Mouse (Mus musculus): ENCODE data around the gene Etv6. TPM values are rescaled to one million over a fixed set of nuclear protein-coding genes. Genes with fewer than 3 reads are reported as not detected.

The Etv6 gene
- total RNA-seq, 2 experiments from 2014 or later: 11.4 to 11.8 TPM

DNA sequence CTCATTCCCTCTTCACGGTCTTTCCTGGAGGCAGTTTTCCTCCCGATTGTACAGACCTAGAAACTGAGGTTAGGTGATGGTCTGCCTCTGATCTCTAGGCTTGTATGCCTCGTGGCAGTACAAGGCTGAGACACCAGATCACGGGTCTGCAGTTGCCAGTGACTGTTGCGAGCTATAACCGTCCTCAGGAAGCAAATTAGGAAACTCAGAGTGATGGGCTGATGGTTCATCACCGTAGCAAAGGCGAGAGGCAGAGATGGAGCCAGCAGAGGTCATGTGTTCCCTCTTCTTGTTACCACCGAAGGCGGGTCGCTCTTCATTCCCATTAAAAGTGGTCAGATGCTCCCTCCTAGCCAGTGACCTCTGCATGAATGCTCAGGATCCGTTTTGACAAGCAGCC, 6.4 kb downstream of the Etv6 start:
- no peak for DNase-seq (ENCODE audit: low spot score in 2 of 2)

DNA sequence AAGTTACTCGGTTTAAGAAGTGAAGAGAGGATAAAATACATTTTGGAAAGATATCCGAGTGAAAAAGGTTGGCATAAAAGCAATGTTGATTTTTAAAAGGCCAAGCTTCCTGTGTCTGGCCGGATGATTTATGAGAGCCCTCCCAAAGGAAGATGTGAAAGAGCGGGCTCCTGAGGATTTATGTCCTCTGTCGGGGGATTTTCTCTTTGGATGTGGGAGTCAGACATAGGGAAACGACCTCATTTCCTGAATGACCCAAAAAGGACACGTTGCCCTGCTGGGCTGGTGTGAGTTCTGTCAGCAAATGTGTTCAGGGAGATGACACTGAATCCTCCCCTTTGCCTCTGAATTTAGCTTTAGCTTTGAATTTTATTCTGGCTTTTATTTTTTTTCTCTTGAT, 8.0 kb downstream of the Etv6 start:
- no peak for DNase-seq (ENCODE audit: low spot score in 2 of 2)

DNA sequence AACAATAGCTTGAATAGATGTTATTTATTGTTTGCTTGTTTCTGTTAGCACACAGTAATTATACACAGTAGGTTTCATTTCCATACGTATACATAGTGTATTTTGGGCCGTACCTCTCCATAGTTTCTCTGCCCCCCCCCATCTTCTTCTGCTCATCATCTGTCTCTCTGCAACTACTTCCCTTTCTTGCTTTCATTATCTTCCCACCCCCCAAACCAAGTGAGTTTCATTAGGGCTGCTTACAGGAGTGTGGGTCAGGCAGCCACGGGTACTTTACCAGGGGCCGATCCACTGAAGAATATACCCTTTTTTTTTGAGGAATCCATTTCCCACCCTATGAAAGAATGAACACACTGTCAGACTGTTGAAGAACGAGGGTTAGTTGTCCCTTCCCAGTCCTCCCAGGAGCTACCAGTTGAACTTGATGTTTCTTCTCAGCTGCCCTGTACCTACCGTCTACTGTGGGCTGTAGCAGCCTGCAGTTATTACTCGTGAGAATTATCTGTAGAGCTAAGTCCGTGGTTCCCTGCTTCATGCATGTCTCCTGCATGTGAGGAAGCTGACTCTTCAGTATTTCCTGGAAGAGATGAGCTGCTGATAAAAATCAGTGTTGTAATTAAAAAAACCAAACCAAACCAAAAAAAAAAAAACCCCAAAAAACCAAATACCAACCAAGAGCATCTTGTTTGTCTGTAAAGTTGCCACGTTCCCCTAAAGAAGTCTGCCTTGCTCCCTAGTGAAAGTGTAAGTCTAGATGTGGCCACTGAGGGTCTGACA, 9.8 kb downstream of the Etv6 start:
- DNase-seq (ENCODE audit: low spot score in 2 of 2): no peak

DNA sequence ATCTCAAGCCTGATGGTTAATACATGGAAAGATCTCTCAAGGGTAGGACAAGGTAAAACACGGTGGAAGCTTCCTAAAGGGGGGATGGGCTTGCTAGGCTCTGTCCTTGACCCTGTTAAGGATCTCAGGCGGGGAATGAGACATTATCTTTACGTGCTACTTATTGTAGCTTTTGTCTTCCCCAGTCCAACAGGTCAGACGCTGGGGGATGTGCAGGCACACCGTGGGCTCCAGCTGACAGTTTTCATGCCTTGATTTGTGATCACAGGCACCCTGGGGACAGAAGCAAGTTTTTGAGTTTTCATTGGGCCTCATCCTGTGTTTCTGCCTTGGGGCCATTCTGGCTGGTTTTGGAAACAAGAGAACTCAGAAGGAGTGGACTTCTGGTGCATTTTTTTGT, 10.6 kb downstream of the Etv6 start:
- no peak for DNase-seq (ENCODE audit: low spot score in 2 of 2)

DNA sequence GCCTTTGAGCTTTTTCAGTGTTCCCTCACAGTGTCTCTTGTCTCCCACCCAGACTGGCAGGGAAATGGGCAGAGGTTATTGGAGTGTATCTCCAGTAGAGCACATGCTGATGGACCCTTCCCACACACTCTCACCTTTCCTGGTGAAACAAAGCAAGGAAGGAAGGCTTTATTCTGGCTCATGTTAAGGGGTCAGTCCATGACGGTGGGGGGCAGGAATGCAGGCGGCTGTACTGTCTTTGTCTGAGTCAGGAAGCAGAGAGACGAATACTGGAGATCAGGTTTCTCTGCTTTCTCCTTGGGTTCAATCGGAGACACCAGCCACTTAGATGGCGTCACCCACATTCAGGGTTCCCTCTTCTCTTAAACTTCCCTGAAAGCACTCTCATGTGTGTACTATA, 11.7 kb downstream of the Etv6 start:
- DNase-seq (ENCODE audit: low spot score in 2 of 2): no peak

DNA sequence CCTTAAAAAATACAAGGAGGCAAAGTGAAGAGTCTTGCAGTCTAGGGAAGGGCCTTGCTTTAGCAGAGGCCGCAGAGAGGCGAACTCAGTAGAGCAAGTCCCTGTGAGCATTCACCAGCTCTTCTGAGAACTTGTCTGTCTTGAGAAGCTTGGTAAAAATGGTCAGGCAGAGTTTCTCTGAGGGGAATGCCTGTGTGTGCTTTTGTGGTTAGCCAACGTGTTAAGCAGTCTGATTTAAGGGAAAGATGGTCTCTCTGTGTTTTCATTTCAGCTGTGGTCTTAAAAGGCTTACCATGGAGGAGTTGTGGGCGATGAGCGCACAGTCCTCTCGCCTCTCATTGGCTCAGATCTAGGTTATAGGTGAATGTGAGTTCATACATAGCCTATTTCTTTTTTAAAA, 12.5 kb downstream of the Etv6 start:
- no peak for DNase-seq (ENCODE audit: low spot score in 2 of 2)

DNA sequence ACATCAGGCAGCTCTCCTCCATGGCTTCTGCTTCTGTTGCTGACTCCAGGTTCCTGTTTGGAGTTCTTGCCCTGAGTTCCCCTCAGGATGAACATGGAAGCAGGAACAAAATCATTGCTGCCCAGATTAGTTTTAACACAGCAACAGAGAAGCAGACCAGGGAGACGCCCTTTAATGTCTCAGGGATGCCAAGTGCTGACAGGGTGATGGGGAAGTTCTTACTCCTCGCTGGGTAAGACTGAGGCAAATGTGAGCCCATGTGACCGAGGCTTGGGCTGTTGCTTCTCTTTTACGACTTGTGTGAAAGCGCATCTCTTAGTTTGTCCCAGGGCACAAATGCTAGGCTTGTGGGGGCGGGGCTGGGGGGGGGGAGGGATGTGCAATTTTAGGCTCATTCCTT, 13.5 kb downstream of the Etv6 start:
- no peak for DNase-seq (ENCODE audit: low spot score in 2 of 2)

DNA sequence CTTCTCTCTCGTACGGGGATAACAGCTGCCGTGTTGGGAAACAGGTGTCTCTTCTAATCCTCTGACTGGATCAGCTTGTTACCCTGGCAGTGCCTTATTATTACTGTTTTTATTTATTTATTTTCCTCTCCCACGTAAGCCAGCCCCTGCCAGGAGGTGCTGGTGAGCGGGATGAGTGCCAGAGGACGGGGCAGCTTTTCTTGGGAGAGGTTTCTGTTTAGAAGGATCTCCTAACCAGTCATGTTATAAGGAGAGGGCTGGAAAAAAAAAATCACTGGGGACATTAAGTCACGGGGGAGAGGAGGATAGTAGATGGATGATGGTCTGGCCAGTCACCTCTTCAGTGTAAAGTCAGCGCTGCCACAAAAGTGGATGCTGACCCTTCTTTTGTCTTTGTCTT, 15.0 kb downstream of the Etv6 start:
- DNase-seq (ENCODE audit: low spot score in 2 of 2): no peak

DNA sequence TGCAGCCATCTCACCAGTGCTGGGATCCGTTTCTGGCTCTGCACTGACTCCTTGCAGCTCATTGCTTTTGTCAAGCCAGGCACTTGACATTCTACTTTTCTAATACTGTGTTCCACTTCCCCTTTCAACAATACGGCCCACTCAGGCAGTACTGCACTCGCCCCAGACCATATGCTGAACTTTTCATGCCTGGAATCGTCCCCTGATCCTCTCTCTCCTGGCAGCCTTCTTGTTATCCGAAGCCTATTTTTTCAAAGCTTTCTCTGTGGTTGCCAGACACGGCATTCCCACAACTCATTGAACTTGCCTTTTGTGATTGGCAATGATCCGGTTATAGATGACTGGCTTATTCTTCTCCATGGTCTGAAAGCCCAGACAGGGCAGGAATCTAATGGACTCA, 16.4 kb downstream of the Etv6 start:
- DNase-seq (ENCODE audit: low spot score in 2 of 2): peak in 1 of 2 experiments; percentile 62

DNA sequence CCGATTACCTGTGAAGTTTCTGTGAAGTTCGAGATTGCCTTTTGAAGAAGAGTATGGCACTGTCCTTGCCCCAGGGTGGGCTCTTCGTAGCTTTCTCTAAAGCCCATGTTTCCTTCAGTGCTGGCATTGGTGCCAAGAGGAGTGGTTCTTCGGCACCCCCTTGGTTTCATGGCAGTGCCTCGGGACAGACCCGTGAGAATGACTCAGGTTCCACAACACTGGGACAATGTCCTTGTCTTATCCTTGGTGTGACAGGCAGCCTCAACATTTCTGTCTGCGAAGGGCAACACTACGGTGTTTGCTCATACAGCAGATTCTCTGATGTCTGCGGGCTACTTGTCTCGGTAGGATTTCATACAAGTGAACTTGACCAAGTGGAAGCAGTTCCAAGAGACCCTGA, 17.6 kb downstream of the Etv6 start:
- no peak for DNase-seq (ENCODE audit: low spot score in 2 of 2)

DNA sequence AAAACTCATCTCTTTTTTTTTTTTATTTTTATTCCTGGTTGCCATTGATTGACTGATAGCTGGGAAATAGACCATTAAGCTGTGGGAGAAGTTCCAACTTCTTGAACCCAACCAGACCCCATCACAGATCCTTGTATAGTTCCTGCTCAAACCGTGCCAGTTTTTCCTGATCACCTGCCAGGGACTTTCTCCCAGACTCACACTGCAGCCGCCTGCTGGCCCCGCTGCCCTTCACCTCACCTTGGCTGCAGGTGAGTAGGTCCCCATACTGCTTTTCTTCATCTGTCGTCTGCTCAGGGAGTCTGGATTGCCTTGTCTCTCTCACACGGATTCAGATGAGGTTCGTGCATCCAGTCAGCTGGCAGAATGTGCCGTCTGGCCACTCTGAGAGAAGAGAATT, 18.1 kb downstream of the Etv6 start:
- DNase-seq (ENCODE audit: low spot score in 2 of 2): no peak

DNA sequence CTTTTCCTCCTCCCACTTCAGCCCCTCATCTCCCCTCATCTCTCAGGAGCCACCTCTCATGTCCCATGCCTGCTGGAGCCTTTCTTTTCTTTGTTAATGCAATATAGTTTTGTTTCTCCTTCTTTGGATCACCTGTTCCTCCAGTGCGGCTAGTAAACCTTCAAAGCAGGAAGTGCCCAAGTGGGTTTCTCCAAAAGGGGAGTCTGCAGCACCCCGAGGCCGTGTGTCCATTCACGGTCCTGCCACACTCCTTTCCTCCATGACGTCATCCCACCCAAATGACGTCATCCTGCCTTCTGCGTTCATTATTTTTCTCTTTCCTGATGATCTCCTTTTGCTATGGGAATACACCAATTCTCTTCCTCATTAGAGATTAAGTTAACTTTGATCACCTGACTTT, 20.1 kb downstream of the Etv6 start:
- no peak for DNase-seq (ENCODE audit: low spot score in 2 of 2)

DNA sequence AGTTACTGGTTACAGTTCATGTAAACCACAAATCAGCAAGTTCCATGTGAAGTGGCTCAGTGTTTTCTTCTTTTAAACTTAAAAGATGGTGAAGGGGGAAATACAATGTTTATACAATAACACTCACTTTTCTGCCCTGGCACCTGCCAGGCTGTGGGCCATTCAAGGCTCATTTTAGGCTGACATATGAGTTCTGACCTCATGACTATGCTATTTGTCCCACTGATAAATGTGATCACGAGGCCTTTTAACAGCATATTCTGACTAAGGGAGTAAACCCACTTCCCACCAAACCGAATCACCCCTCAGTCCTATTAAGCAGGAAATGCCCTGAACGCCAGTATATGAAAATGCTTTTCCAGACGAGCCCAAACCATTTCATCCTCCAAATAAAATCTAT, 23.0 kb downstream of the Etv6 start:
- DNase-seq (ENCODE audit: low spot score in 2 of 2): no peak

DNA sequence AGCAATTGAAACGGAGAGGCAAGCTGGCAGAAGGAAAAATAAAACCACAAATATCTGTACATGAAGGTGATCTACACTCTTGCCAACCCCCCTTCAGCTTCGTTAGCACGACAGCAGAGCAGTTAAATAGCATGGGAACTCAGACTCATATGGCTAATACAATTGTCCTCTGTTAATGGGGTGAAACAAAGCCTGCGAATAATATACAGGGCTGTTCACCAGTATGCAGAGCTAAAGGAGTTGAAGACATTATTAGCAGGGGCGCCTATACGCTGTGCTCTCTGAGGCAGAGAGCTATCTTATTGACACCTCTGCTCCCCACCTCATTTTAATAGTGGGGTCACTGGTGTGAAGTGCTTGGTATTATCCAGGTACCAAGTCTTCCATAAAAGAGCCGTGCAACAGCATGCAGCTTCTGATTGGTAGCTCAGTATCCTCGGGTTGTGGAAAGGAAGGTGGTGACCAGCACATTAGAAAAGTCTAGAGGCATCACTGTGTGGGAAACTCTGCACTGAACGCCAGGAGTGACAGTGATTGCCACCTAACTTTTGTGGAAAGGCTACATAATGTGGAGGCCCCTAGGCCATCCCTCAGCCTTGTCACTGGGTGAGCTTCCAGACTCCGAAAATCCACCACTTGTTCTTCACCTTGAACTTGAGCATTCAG, 23.5 kb downstream of the Etv6 start:
- DNase-seq (ENCODE audit: low spot score in 2 of 2): no peak

DNA sequence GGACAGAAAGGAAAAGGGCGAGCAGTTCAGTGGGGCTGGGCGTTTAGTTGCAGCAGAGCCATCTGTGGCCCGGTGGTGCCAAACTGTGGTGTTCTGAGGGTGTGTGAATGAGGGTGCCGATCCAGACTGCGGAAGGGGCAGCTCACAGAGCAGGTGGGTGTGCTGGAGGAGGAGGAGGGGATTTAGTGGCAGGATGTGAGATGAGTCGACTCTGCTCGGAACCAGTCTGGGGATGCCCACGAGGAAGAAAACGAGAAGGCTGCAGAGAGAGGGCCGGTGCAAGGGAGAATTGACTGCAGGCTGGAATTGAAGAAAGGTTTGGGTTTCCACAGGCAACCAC, 24.0 kb downstream of the Etv6 start:
- DNase-seq (ENCODE audit: low spot score in 2 of 2): peak in 1 of 2 experiments; percentile 30

DNA sequence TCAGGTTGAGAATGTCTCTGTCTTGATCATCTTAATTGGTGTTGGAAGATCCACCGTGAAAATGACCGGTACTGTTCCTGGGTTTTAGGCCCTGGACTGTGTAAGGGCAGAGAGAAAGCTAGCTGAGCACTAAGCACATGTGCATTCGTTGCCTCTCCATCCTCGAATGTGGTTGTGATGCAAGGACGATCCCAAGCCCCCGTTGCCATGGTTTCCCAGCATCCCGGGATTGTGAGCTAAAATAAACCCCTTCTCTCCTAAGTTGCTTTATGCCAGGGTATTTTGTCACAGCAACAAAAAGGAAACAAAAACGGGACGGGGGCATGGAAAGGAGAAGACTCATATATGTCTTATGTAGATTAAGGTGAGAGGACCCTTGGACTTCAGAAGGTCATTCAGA, 24.5 kb downstream of the Etv6 start:
- no peak for DNase-seq (ENCODE audit: low spot score in 2 of 2)

DNA sequence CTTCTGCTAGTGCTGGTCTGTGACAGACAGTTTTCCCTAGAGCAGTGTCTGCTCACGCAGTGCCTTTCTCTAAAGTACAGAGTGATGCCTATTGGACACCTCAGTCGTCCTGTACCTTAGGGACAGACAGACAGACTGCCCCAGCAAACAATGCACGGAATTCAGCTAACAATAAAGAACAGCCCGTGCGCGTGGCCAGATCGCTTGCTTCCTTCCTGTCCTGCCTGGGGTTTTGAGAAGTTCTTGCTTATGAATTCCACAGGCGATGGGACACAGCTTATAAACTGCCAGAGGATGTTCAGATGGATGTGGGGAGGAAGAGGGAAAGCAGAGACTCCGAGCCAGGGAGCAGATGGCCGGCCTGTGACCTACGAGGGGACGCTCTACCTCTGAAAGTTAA, 25.3 kb downstream of the Etv6 start:
- no peak for DNase-seq (ENCODE audit: low spot score in 2 of 2)

DNA sequence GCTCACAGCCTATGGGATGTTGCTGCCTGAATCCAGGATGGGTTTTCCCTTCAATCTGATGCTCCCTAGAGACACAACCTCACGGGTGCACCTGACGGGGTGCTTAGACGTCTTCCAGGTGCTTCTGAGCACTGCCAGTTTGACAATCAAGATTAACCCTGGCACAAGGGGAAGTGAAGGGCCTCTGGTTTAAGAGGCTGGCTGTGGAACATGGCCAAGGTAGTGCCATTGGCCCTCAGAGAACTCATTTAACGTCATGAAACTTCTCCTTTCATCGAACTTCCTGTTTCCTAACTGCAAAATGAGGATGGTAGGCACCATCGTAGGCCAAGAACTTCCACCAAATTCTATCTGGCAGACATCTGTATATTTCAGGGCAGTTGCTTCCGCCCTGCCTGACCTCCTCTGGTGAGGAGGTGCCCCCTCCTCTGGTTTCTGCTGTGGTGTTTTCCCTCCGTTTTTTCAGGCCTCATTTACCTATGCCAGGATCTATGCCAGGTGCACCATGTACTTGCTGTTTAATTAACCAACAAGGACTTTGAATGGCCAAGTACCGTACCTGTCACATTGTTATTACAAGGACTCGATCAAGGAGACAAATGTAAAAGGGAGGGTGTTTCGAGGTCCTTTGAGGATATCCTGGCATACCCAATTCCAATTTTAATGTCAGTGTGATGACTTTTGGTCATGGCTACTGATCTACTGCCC, 29.7 kb downstream of the Etv6 start:
- DNase-seq (ENCODE audit: low spot score in 2 of 2): no peak

DNA sequence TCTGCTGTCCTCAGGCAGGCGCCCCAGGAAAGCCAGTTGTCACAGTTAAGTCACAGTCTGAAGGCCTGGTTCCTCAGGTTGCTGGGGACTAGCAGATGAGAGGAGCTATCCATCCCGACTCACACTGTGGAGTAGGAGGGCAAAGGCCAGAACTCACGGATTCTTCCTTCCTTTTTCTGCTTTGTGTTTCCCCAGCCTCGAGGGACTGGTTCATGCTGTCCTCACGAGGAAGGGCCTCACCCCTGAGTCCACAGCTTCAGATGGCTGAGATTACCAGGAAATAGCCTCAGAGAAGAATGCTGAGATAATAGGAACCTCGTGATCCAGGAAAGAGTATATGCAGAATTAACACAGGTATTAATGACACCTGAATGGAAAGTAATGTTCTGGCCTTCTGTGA, 30.6 kb downstream of the Etv6 start:
- DNase-seq (ENCODE audit: low spot score in 2 of 2): no peak

DNA sequence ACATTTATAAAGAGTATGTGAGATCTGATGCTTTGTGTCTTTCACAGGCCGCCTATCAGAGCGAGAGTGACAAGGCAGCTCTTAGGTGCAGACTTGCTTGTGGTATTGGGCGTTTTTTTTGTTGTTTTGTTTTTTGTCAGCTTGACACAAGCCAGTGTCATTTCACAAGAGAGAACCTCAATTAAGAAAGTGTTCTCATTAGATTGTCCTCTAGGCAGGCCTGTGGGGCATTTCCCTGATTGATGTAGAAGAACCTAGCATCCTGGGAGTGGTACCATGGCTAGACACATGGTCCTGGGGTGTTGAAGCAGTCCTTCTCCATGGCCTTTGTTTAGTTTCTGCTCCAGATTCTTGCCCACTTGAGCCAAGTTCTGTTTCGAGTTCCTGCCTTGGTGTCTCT, 31.5 kb downstream of the Etv6 start:
- DNase-seq (ENCODE audit: low spot score in 2 of 2): no peak

DNA sequence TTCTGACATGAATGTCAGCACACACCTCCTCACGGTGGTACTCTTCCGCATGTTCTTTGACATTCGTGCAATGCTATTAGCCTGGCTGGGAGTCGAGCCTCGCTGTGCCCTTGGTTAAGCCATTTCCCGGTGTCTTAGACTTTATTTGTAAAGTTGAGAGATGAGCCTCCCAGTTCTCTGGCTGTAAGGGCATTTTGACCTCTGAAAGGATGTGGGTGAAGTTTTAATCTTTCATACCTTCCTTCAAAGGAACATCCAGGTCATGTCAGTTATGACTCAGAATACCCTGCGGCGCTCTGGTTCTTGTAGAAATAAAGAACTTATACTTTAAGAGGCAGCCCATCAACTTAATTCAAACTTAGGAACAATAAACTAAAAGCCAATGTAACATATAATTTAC, 32.0 kb downstream of the Etv6 start:
- DNase-seq (ENCODE audit: low spot score in 2 of 2): no peak

DNA sequence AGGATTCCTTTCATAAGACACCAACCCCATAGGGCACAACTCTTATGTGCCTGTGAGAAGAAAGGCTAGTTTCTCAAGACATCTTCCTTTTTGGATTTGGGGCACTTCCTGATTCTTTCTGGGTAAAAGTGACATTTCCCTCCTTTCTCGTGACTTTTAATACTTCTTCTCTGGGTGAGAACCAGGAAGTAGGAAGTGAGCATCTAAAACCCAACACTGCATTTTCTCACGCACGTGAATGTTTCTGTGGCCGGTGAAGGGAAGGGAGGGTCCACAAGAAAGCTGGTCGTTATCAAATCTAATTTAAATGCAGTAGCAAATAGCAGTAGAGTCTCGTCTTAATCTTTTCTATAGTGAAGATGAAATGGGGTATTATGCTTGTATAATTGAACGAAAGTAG, 36.9 kb downstream of the Etv6 start:
- DNase-seq (ENCODE audit: low spot score in 2 of 2): no peak

DNA sequence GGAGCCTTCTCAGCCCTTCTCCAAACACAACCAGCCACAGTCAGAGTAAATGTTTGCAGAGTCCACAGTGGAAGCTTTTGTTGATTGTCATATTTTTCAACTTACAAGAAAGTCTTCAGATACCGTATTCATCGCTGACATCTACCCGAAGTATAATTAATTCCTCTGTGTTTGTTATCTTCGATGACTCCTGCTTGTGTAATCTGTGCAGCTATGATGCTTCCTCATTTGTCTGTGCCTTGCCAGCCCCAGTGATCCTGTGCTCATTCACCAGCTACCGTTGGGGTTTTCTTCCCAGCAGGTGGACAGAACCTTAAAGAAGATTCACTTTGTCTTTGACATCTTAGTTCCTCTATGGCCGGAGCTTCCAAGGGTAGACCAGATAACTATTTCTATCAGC, 37.4 kb downstream of the Etv6 start:
- DNase-seq (ENCODE audit: low spot score in 2 of 2): no peak
